Mouse (Mus musculus) forebrain, postnatal 0 days (tissue): Measurements from ENCODE around the gene Olfr497. TPM values are rescaled to one million over a fixed set of nuclear protein-coding genes. Genes with fewer than 3 reads are reported as not detected.

ENCODE experiments used
- ATAC-seq: fragments of 200-750 bp; cut with Nextera tagmentation; 2 replicates; pipeline ENCODE4 v1.8.0; 2017; ENCODE audit warnings: mild to moderate bottlenecking, moderate library complexity
- DNase-seq: peaks from one replicate; pipeline ENCODE4 v3.0.0-alpha.2; 2015
- H3K27ac ChIP-seq: fragments of 300-500 bp; sonication (generic); 2 replicates; pipeline ENCODE4 v1.5.1; 2014; ENCODE audit warnings: low read depth, mild to moderate bottlenecking, antibody characterized with exemption, low read length, moderate library complexity, mixed read lengths
- H3K27me3 ChIP-seq: fragments of 300-500 bp; sonication (generic); 2 replicates; pipeline ENCODE4 v1.6.1; 2014; ENCODE audit warnings: mild to moderate bottlenecking, low read length, mixed read lengths; ENCODE audit not compliant: insufficient read depth
- H3K36me3 ChIP-seq: fragments of 300-500 bp; sonication (generic); 2 replicates; pipeline ENCODE4 v1.6.1; 2014; ENCODE audit warnings: mild to moderate bottlenecking, moderate library complexity; ENCODE audit not compliant: insufficient read depth
- H3K4me1 ChIP-seq: fragments of 300-500 bp; sonication (generic); 2 replicates; pipeline ENCODE4 v1.6.1; 2014; ENCODE audit warnings: antibody characterized with exemption; ENCODE audit not compliant: insufficient read depth
- H3K4me2 ChIP-seq: fragments of 300-500 bp; sonication (generic); 2 replicates; pipeline ENCODE4 v1.6.1; 2014; ENCODE audit warnings: low read depth, mild to moderate bottlenecking, moderate library complexity
- H3K4me3 ChIP-seq: fragments of 300-500 bp; sonication (generic); 2 replicates; pipeline ENCODE4 v1.5.1; 2014; ENCODE audit warnings: low read depth, low read length, mixed read lengths
- H3K9ac ChIP-seq: fragments of 300-500 bp; sonication (generic); 2 replicates; pipeline ENCODE4 v1.6.1; 2014; ENCODE audit warnings: mild to moderate bottlenecking
- H3K9me3 ChIP-seq: fragments of 300-500 bp; sonication (generic); 2 replicates; pipeline ENCODE4 v1.6.1; 2016; ENCODE audit warnings: low read length
- CTCF ChIP-seq: sonication (generic); IDR thresholded peaks from 2 replicates; pipeline ENCODE4 v1.5.1; 2016; ENCODE audit warnings: antibody characterized with exemption, control low read depth, low read depth
- WGBS: fragments of 180-500 bp; shearing (Covaris S2); extraction: QIAGEN DNeasy Blood & Tissue Kit; methylation state at CpG from one replicate; pipeline ENCODE4 v1.1.7; 2014; 5-methylcytosine and 5-hydroxymethylcytosine counted together
- polyA plus RNA-seq: library from polyadenylated mRNA; unstranded; fragments of >200 nt; fragmentation: Nextera tagmentation; extraction: Ambion mirVana; gene quantifications from 2 replicates; pipeline ENCODE4 v1.2.1, GENCODE M21; 2015
- total RNA-seq: library from RNA; depleted of rRNA; stranded (reverse); fragments of >200 nt; gene quantifications from 2 replicates; pipeline ENCODE4 v1.2.3, GENCODE M21; 2014; rRNA removed

Olfr497 gene
- total RNA-seq (not detected in 2 replicates), polyA plus RNA-seq (not detected in 2 replicates)

GRCm38 (mm10) chr7:108420121-108420520 lies at the start of gene Olfr497:
TSS of gene Olfr497 (plus strand) at chr7:108420421.
- Histone ChIP-seq H3K4me3 (no peak within 1 kb of the TSS), H3K27me3 (no peaks in the 10 kb centered on the region), H3K27ac (no peak within 1 kb of the TSS), H3K9ac (no peak within 1 kb of the TSS), H3K9me3 (no peaks in the 10 kb centered on the region), H3K36me3 (no peaks in the 10 kb centered on the region), H3K4me1 (no peaks in the 10 kb centered on the region), H3K4me2 (no peak within 1 kb of the TSS)
- WGBS, result 92% methylated on average over 2 of the region's 2 CpGs
- DNase-seq (no peak), ATAC-seq (no peak)
- no peak for TF ChIP-seq CTCF

DNA sequence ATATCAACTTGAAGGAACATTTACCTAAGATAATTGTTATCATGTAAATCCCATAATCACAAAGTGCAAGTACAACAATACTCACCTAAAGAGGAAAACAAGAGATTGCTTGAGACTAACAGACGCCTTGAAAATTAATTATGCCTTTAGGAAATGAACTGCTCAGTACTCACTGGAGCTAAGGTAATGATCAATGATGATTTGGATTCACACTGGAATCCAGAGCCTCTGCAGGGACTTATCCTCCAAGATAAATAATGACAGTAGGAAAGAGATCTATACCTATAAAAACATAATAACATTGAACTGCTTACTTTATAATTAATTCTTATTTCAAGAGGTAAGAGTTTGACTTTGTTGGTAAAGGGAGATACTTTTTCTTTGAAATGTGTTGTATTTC lies 27.4 kb upstream of the Olfr497 start, which contains the start of gene Olfr495:
Gene Olfr495, plus strand, starts transcription at position 301 of the 400 bp plus-strand sequence.
- no peak within 1 kb of the TSS for H3K27ac ChIP-seq
- WGBS, result 80% methylated on average over 1 of the region's 1 CpGs
- H3K9me3 ChIP-seq, result no peaks in the 10 kb centered on the region

GRCm38 (mm10) chr7:108465026-108465425 lies 44.8 kb downstream of the Olfr497 start, which contains the start of gene Olfr498:
TSS of gene Olfr498 (plus strand) at chr7:108465326.
- TF ChIP-seq CTCF, result no peak
- ATAC-seq, result no peak
- H3K4me3 ChIP-seq, result no peak within 1 kb of the TSS
- WGBS, result 92% methylated on average over 1 of the region's 1 CpGs
- no peaks in the 10 kb centered on the region for H3K36me3 ChIP-seq
- H3K4me1 ChIP-seq, result no peaks in the 10 kb centered on the region
- no peaks in the 10 kb centered on the region for H3K9me3 ChIP-seq
- H3K9ac ChIP-seq, result no peak within 1 kb of the TSS
- no peak within 1 kb of the TSS for H3K27ac ChIP-seq
- no peaks in the 10 kb centered on the region for H3K27me3 ChIP-seq
- no peak within 1 kb of the TSS for H3K4me2 ChIP-seq
- DNase-seq, result no peak

More for the DNA sequence above, 27.4 kb upstream of the Olfr497 start, which contains the start of gene Olfr495:
- no peaks in the 10 kb centered on the region for H3K27me3 ChIP-seq
- no peak within 1 kb of the TSS for H3K4me2 ChIP-seq
- ATAC-seq (no peak), DNase-seq (no peak)
- TF ChIP-seq CTCF, result no peak
- H3K9ac ChIP-seq, result no peak within 1 kb of the TSS
- no peaks in the 10 kb centered on the region for H3K36me3 ChIP-seq
- no peaks in the 10 kb centered on the region for H3K4me1 ChIP-seq
- H3K4me3 ChIP-seq, result no peak within 1 kb of the TSS

Other genes starting within 250 kb of the Olfr497 start
- gene Olfr486, start 247.7 kb upstream of the Olfr497 start, total RNA-seq, result not detected in 2 replicates
- gene Olfr486, start 247.7 kb upstream of the Olfr497 start, polyA plus RNA-seq, result not detected in 2 replicates
- not detected in 2 replicates for gene Olfr487, start 205.8 kb upstream of the Olfr497 start, total RNA-seq
- not detected in 2 replicates for gene Olfr487, start 205.8 kb upstream of the Olfr497 start, polyA plus RNA-seq
- not detected in 2 replicates for gene Olfr488, start 162.1 kb upstream of the Olfr497 start, total RNA-seq
- not detected in 2 replicates for gene Olfr488, start 162.1 kb upstream of the Olfr497 start, polyA plus RNA-seq
- gene Olfr490, start 131.5 kb upstream of the Olfr497 start, total RNA-seq, result not detected in 2 replicates
- not detected in 2 replicates for gene Olfr490, start 131.5 kb upstream of the Olfr497 start, polyA plus RNA-seq
- gene Olfr491, start 107.0 kb upstream of the Olfr497 start, total RNA-seq, result not detected in 2 replicates
- gene Olfr491, start 107.0 kb upstream of the Olfr497 start, polyA plus RNA-seq, result not detected in 2 replicates
- gene Olfr492, start 96.7 kb upstream of the Olfr497 start, total RNA-seq, result not detected in 2 replicates
- gene Olfr492, start 96.7 kb upstream of the Olfr497 start, polyA plus RNA-seq, result not detected in 2 replicates
- gene Olfr493, start 73.4 kb upstream of the Olfr497 start, total RNA-seq, result not detected in 2 replicates
- gene Olfr493, start 73.4 kb upstream of the Olfr497 start, polyA plus RNA-seq, result not detected in 2 replicates
- gene Olfr494, start 55.1 kb upstream of the Olfr497 start, total RNA-seq, result not detected in 2 replicates
- not detected in 2 replicates for gene Olfr494, start 55.1 kb upstream of the Olfr497 start, polyA plus RNA-seq
- not detected in 2 replicates for gene Olfr495, start 27.3 kb upstream of the Olfr497 start, total RNA-seq
- gene Olfr495, start 27.3 kb upstream of the Olfr497 start, polyA plus RNA-seq, result not detected in 2 replicates
- gene Olfr498, start 44.9 kb downstream of the Olfr497 start, total RNA-seq, result not detected in 2 replicates
- gene Olfr498, start 44.9 kb downstream of the Olfr497 start, polyA plus RNA-seq, result not detected in 2 replicates
- gene Olfr502, start 104.6 kb downstream of the Olfr497 start, total RNA-seq, result not detected in 2 replicates
- not detected in 2 replicates for gene Olfr502, start 104.6 kb downstream of the Olfr497 start, polyA plus RNA-seq
- gene Olfr503, start 124.1 kb downstream of the Olfr497 start, total RNA-seq, result not detected in 2 replicates
- not detected in 2 replicates for gene Olfr503, start 124.1 kb downstream of the Olfr497 start, polyA plus RNA-seq
- gene Olfr504, start 145.4 kb downstream of the Olfr497 start, total RNA-seq, result not detected in 2 replicates
- gene Olfr504, start 145.4 kb downstream of the Olfr497 start, polyA plus RNA-seq, result not detected in 2 replicates
- not detected in 2 replicates for gene Olfr506, start 190.4 kb downstream of the Olfr497 start, total RNA-seq
- gene Olfr506, start 190.4 kb downstream of the Olfr497 start, polyA plus RNA-seq, result not detected in 2 replicates
- gene Olfr507, start 201.4 kb downstream of the Olfr497 start, total RNA-seq, result not detected in 2 replicates
- gene Olfr507, start 201.4 kb downstream of the Olfr497 start, polyA plus RNA-seq, result not detected in 2 replicates
- gene Olfr508, start 209.6 kb downstream of the Olfr497 start, total RNA-seq, result not detected in 2 replicates
- not detected in 2 replicates for gene Olfr508, start 209.6 kb downstream of the Olfr497 start, polyA plus RNA-seq
- not detected in 2 replicates for gene Olfr509, start 231.5 kb downstream of the Olfr497 start, total RNA-seq
- gene Olfr509, start 231.5 kb downstream of the Olfr497 start, polyA plus RNA-seq, result not detected in 2 replicates
- gene Olfr510, start 246.0 kb downstream of the Olfr497 start, total RNA-seq, result not detected in 2 replicates
- not detected in 2 replicates for gene Olfr510, start 246.0 kb downstream of the Olfr497 start, polyA plus RNA-seq